Mouse (Mus musculus) layer of hippocampus, adult 6 months (tissue): ENCODE measurements around the gene Gm49380. TPM values are rescaled to one million over a fixed set of nuclear protein-coding genes. Genes with fewer than 3 reads are reported as not detected.

ENCODE experiments used
- long read RNA-seq, 2 experiments: library from polyadenylated mRNA; unstranded; transcript quantifications; one replicate each; pipeline ENCODE4 v2.0.0; 2019 to 2020
- polyA plus RNA-seq: library from polyadenylated mRNA; unstranded; fragments of <200 nt; fragmentation: Nextera tagmentation; gene quantifications from 2 replicates; pipeline ENCODE4 v1.2.3, GENCODE M21; 2021

The Gm49380 gene
- polyA plus RNA-seq: 0.10 and 0.14 TPM in 2 replicates
- long read RNA-seq, experiment 1, partial matches to known transcripts: 0 of 7 reads
- long read RNA-seq, experiment 1, other reads (novel, unspliced or antisense): 7 of 7 reads
- long read RNA-seq, experiment 2, partial matches to known transcripts: 0 of 34 reads
- long read RNA-seq, experiment 2, other reads (novel, unspliced or antisense): 34 of 34 reads

GRCm38 (mm10) chr9:44113105-44113789 is at the start of gene Gm49380, which contains the start of gene Rnf26:
Gene Gm49380 (minus strand): TSS chr9:44113500.
Gene Rnf26 (minus strand): TSS chr9:44113517.

DNA sequence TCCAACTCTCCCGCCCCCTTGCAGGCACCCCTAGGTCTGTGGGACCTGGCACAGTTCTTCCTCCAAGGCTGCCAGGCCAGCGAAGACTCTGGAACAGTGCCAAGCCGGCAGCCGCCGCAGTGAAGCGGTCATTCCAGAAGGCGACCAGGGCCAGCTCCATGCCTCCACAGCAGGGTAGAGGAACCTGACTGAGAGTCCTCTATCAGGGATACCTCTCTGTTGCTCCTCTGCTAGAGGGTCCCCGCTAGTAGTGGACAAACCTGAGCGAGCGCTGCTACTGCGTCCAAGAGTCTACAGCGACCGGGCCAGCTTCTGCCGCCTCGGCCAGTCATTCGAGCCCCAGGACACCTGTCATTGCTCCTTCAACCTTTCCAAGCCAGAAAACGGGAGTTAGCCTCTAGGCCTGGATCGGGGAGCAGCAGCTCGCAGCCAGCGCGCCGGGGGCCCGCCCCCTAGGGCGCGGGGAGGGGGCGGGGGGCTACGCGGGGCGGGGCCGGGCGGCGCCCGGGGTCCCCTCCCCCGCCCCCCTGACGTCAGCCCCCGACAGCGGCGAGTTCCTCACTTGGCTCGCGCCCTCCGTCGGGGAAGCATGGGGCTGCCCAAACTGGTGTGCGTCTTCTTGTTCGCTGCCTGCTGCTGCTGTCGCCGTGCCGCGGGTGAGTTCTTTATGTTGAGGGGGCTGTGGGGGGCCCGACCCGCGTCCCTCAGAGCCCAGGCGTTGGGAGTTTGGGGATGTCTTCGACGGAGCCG is 21.0 kb upstream of the Gm49380 start, which contains the start of gene Mcam:
Mcam (plus strand) TSS at position 369 of the 750 bp plus-strand sequence.

GRCm38 (mm10) chr9:44107110-44107509 is 6.2 kb downstream of the Gm49380 start, which contains the start of gene C1qtnf5:
Gene C1qtnf5 (plus strand): TSS chr9:44107245.

DNA sequence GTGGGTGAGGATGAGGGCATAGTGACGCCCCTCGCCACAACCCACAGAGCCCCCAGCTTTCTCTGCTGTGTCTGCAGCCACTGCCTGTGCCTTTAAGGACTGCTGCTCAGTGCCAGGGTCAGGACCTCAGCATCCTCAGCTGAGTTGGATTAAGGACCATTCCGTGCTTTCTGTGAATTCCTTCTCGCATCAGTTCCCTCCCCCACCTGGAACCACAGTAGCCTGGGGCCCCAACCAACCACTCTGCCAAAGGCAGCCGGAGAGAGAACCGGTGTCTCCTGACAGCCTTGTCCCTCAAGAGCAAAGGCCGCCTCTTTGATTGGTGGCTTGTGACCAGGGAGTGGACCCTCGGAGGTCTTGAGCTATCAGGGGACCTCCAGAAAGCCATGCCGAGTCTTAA is 11.8 kb downstream of the Gm49380 start, which contains the start of gene Mfrp:
Mfrp (plus strand) TSS at position 240 of the 400 bp plus-strand sequence.

DNA sequence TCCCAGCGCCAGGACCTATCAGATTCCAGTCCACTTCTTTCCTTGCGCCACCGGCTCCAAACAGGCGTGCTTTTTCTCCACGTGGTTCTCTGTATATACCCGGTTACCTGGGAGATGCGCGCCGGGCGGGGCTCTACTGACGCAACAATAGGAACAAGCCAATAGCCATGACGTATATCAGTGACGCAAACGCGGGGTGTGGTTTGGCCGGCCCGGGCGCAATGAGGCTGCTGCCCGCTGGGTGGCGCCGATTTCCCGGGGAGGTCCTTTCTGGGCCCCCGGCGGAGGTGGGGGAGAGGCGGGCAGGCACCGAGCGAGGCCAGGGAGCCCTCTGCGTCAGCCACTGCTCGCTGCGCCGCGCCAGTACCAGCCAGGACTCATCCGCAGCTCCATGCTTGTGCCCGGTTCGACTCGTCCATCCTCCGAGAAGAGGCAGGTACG is 46.5 kb downstream of the Gm49380 start, which contains the start of gene Usp2:
Usp2 (plus strand) TSS at position 237 of the 441 bp plus-strand sequence.

GRCm38 (mm10) chr9:44042836-44043707 is 70.2 kb downstream of the Gm49380 start, which contains the start of gene Thy1:
Gene Thy1 (plus strand): TSS chr9:44043384.

Other genes with a start within 250 kb of the Gm49380 start
- gene Thy1, start 70.1 kb downstream of the Gm49380 start, polyA plus RNA-seq: 324 and 386 TPM in 2 replicates
- gene Usp2, start 46.5 kb downstream of the Gm49380 start, polyA plus RNA-seq: 116 and 137 TPM in 2 replicates
- 0.06 and 9.7 TPM in 2 replicates for gene Mfrp, start 11.8 kb downstream of the Gm49380 start, polyA plus RNA-seq
- 30.3 and 40.8 TPM in 2 replicates for gene C1qtnf5, start 6.3 kb downstream of the Gm49380 start, polyA plus RNA-seq
- gene Rnf26, start within 50 bp of the Gm49380 start, polyA plus RNA-seq: 10.8 and 13.6 TPM in 2 replicates
- gene Mcam, start 21.0 kb upstream of the Gm49380 start, polyA plus RNA-seq: 2.6 and 2.8 TPM in 2 replicates
- gene Cbl, start 120.5 kb upstream of the Gm49380 start, polyA plus RNA-seq: 11.8 and 12.1 TPM in 2 replicates
- gene Ccdc153, start 127.2 kb upstream of the Gm49380 start, polyA plus RNA-seq: 14.2 and 18.1 TPM in 2 replicates
- gene Pdzd3, start 138.0 kb upstream of the Gm49380 start, polyA plus RNA-seq: 0.90 and 1.1 TPM in 2 replicates
- 6.2 and 7.2 TPM in 2 replicates for gene Nlrx1, start 155.1 kb upstream of the Gm49380 start, polyA plus RNA-seq
- gene Abcg4, start 175.1 kb upstream of the Gm49380 start, polyA plus RNA-seq: 25.1 and 26.3 TPM in 2 replicates
- 2.9 and 4.2 TPM in 2 replicates for gene Hinfp, start 192.2 kb upstream of the Gm49380 start, polyA plus RNA-seq
- gene C2cd2l, start 206.8 kb upstream of the Gm49380 start, polyA plus RNA-seq: 17.9 and 19.0 TPM in 2 replicates
- gene Dpagt1, start 212.5 kb upstream of the Gm49380 start, polyA plus RNA-seq: 10.3 and 12.5 TPM in 2 replicates
- gene H2afx, start 221.2 kb upstream of the Gm49380 start, polyA plus RNA-seq: 40.3 and 56.5 TPM in 2 replicates
- gene Hmbs, start 230.7 kb upstream of the Gm49380 start, polyA plus RNA-seq: 32.2 and 38.1 TPM in 2 replicates
- 48.4 and 50.0 TPM in 2 replicates for gene Vps11, start 248.2 kb upstream of the Gm49380 start, polyA plus RNA-seq